Mouse (Mus musculus) limb, embryonic 12.5 days (tissue): ENCODE results near the gene Zfp865. TPM values are rescaled to one million over a fixed set of nuclear protein-coding genes. Genes with fewer than 3 reads are reported as not detected.
"Not testable (repeated sequence)": the region's sequence is repeated elsewhere in the genome, so short reads cannot be mapped to it uniquely, and the experiment has no call there.

ENCODE experiments used
- ATAC-seq: fragments of 200-750 bp; cut with Nextera tagmentation; 2 replicates; pipeline ENCODE4 v1.8.0; 2017; ENCODE audit warnings: low read depth, moderate TSS enrichment; ENCODE audit not compliant: insufficient number of reproducible peaks, insufficient read depth, low FRiP score, low TSS enrichment
- H3K27ac ChIP-seq: fragments of 300-500 bp; sonication (generic); 2 replicates; pipeline ENCODE4 v1.5.1; 2016; ENCODE audit warnings: mild to moderate bottlenecking, moderate library complexity
- H3K27me3 ChIP-seq: fragments of 300-500 bp; sonication (generic); 2 replicates; pipeline ENCODE4 v1.6.1; 2016; ENCODE audit warnings: mild to moderate bottlenecking, moderate library complexity
- H3K36me3 ChIP-seq: fragments of 300-500 bp; sonication (generic); 2 replicates; pipeline ENCODE4 v1.6.1; 2016; ENCODE audit warnings: mild to moderate bottlenecking, moderate library complexity
- H3K4me1 ChIP-seq: fragments of 300-500 bp; sonication (generic); replicated peaks from 2 replicates; pipeline ENCODE4 v1.6.1; 2016
- H3K4me2 ChIP-seq: fragments of 300-500 bp; sonication (generic); 2 replicates; pipeline ENCODE4 v1.6.1; 2016; ENCODE audit warnings: mild to moderate bottlenecking, moderate library complexity
- H3K4me3 ChIP-seq: fragments of 300-500 bp; sonication (generic); replicated peaks from 2 replicates; pipeline ENCODE4 v1.5.1; 2016; ENCODE audit warnings: mild to moderate bottlenecking
- H3K9ac ChIP-seq: fragments of 300-500 bp; sonication (generic); replicated peaks from 2 replicates; pipeline ENCODE4 v1.6.1; 2016; ENCODE audit warnings: mild to moderate bottlenecking, moderate library complexity
- H3K9me3 ChIP-seq: fragments of 300-500 bp; sonication (generic); 2 replicates; pipeline ENCODE4 v1.6.1; 2016; ENCODE audit warnings: mild to moderate bottlenecking, moderate library complexity
- WGBS: fragments of 180-500 bp; shearing (Covaris S2); methylation state at CpG from one replicate; pipeline ENCODE4 v1.1.7; 2016; 5-methylcytosine and 5-hydroxymethylcytosine counted together
- polyA plus RNA-seq: library from polyadenylated mRNA; unstranded; fragments of >200 nt; fragmentation: Nextera tagmentation; extraction: Ambion mirVana; gene quantifications from 2 replicates; pipeline ENCODE4 v1.2.1, GENCODE M21; 2016

The Zfp865 gene
- polyA plus RNA-seq, 1 experiment from 2014 or later: 7.0 TPM

DNA sequence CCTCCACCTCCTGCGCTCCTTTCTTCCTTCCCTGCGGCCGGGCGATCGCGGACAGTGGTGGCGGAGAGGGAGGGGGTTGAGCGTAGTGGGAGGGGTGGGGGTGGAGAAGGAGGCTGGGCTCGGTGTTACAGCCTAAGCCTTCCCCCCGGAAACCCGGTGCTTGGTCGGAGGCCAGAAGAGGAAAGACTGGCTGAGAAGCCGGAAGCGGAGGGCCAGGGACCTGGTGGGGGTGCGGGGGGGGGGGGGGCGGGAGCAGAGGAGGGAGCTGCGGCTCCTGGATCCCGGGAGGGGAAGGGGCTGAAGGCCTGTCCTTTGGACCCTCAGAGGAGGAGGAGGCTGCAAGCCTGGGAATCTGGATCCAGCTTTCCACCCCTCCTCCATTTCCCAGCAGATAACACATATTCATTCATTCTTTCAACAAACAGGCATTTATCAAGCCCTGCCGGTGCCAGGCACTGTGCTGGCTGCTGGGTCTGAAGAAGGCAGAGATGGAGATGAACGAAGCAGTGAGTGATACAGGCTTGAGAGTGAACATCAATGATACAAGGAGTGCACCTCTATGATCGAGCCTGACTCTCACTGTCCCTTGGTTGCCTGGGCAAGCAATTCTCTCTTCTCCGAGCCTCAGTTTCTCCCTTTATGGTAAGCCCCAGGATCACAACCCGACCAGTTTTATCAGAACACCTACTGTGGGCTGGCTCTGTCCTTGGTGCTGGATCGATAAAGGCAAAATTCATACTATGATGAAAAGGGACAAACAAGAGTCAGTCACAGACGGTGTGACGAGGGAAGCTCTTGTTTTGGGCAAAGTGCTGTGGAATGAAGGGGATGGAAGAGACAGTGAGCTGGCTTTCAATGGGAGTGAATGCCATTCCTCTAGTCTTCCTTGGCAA lies 23.9 kb upstream of the Zfp865 start, which contains the start of gene Zfp579:
Zfp579 (minus strand) TSS at position 156 of the 893 bp plus-strand sequence.
- ATAC-seq: peak; percentile 75
- Histone ChIP-seq H3K4me3 (peak within 1 kb of the TSS; percentile 59), H3K4me1 (peaks cover 25% of the 10 kb centered on the region), H3K4me2 (peak within 1 kb of the TSS; percentile 83), H3K27ac (0 out of 2 replicates have a peak within 1 kb of the TSS, but pooled peaks have one; percentile 45), H3K9me3 (peaks cover 15% of the 10 kb centered on the region), H3K27me3 (peaks cover 33% of the 10 kb centered on the region), H3K9ac (peak within 1 kb of the TSS; percentile 74), H3K36me3 (peaks cover 31% of the 10 kb centered on the region)
- WGBS: 5% methylated on average over 24 of the region's 26 CpGs

DNA sequence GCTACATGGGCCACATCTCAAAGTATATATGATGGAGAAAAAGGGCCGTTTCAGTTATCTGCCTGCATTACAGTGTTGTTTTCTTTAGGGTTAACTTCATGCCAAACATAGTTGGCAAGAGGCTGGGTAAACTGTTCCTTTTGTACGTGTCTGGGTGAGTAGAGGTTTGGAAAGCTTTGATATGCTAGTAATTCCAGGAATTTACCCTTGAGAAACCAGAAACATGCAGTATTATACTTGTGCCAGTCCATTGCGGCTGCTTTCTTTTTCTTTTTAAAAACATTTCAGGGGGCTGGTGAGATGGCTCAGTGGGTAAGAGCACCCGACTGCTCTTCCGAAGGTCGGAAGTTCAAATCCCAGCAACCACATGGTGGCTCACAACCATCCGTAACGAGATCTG lies 23.2 kb upstream of the Zfp865 start:
- no peak overlapping the region for H3K27ac ChIP-seq
- H3K9ac ChIP-seq: peak overlapping the region; percentile 74; the same call in 1 of the 2 replicates
- 70% methylated on average over 8 of the region's 8 CpGs for WGBS

DNA sequence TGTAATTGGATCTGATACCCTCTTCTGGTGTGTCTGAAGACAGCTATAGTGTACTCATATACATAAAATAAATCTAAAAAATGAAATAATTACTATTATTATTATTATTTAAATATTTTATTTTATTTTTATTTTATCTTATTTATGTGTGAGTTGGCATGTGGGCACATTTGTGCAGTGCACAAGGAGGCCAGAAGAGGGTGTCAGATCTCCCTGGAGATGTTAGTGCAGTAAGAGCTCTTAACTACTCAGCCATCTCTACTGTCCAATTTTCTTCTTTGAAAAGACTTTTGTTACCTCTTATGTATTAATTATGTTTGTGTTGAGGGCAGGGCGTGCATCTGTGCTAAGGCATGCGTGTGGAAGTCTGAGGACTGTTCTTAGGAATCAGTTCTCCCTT lies 20.3 kb upstream of the Zfp865 start:
- Histone ChIP-seq H3K36me3 (no peaks in the 10 kb centered on the region), H3K27ac (no peak overlapping the region), H3K4me3 (no peak overlapping the region), H3K4me1 (peaks cover 13% of the 10 kb centered on the region), H3K9ac (no peak overlapping the region), H3K4me2 (no peak overlapping the region), H3K9me3 (0 out of 2 replicates have a peak, but pooled peaks cover 6% of the 10 kb centered on the region), H3K27me3 (peaks cover 5% of the 10 kb centered on the region)
- ATAC-seq: no peak
- 68% methylated on average over 2 of the region's 2 CpGs for WGBS

More for the DNA sequence above, 23.2 kb upstream of the Zfp865 start:
- H3K9me3 ChIP-seq: 0 out of 2 replicates have a peak, but pooled peaks cover 13% of the 10 kb centered on the region
- peak overlapping the region; percentile 83 for H3K4me2 ChIP-seq
- H3K4me1 ChIP-seq: peaks cover 25% of the 10 kb centered on the region
- peak overlapping the region; percentile 59 for H3K4me3 ChIP-seq
- peaks cover 33% of the 10 kb centered on the region for H3K27me3 ChIP-seq
- H3K36me3 ChIP-seq: peaks cover 24% of the 10 kb centered on the region
- no peak for ATAC-seq

DNA sequence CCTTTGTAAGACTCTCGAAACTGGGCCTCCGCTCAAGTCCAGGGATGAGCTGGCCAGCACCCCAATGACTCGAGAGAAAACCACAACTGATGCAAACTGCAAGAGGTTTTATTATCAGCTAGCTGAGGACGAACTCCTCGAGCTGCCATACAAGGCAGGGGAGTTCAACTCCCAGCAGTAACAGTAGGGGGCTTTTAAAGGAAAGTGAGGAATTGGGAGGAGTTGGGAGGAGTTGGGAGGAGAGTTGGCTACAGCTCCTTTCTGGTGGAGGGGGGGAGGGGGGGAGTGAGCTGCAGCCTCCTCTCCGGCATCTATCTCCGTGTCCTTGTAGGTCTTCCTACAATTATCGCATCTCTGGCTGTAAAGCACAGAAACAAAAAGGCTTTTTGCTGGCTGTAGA lies 17.3 kb upstream of the Zfp865 start:
- H3K36me3 ChIP-seq: peaks cover 18% of the 10 kb centered on the region

DNA sequence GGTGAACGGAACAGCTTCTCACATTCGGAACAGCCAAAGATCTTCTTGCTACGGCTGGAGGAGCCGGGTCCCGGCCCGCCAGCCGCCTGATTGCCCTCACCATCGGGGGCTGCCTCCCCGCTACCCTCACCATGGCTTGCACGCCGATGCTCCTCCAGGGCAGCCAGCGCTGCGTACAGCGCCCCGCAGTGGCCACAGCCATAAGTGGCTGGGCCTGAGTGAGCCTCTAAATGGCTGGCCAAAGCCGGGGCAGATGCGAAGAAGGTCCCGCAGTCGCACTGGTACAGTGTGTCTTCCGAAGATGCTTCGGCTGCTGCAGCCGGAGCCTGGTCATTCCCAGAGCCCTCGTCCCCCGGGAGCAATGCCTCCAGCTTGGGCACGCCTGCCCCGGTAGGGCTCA lies 11.9 kb upstream of the Zfp865 start:
- H3K27me3 ChIP-seq: no peaks in the 10 kb centered on the region
- WGBS: 95% methylated on average over 26 of the region's 26 CpGs
- no peak overlapping the region for H3K4me3 ChIP-seq
- peaks cover 7% of the 10 kb centered on the region; the same call in 1 of the 2 replicates for H3K9me3 ChIP-seq
- H3K36me3 ChIP-seq: peaks cover 72% of the 10 kb centered on the region
- no peak overlapping the region for H3K9ac ChIP-seq
- no peaks in the 10 kb centered on the region for H3K4me1 ChIP-seq
- H3K4me2 ChIP-seq: no peak overlapping the region
- H3K27ac ChIP-seq: no peak overlapping the region
- no peak for ATAC-seq

More for the DNA sequence above, 17.3 kb upstream of the Zfp865 start:
- H3K9me3 ChIP-seq, H3K4me1 ChIP-seq, H3K4me2 ChIP-seq, H3K9ac ChIP-seq, H3K27me3 ChIP-seq, H3K4me3 ChIP-seq, ATAC-seq, H3K27ac ChIP-seq: not testable (repeated sequence)
- 71% methylated on average over 8 of the region's 8 CpGs for WGBS

DNA sequence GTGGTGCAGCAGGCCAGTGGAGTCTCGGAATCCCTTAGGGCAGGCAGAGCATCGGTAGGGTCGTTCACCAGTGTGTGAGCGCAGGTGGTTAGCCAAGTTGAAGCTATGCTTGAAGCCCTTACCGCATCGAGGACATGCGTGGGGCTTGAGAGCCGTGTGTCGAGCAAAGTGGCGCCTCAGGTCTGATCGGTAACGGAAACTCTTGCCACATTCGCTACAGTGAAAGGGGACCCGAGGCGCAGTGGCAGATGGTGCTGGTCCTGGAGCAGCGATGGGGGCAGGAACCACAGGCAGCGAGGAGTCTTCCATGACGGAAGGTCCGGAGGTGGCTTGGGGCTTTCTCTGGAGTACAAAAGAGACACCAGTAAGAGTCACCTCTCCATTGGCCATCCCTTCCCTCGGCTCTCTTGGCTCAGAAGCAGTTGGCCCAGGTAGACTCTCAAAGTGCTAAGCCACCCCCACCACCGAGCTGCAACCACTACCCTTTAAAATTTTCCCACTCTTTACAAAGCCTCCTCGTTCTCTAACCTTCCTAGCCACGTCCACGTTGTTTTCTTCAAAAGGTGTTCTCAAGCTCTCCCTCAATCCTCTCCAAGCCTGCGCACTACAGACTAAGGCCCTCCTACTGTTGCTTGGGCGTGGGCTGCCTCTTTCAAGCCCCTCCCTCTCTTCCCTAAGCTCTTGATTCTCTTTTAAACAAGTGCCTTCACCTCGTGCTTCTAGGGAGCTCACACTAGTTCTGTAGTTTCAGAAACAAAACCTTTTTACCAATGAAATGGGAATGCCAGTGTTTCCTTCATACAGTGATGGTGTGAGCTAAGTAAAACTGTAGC lies 7.3 kb upstream of the Zfp865 start:
- no peak for ATAC-seq
- Histone ChIP-seq H3K9ac (no peak overlapping the region), H3K27ac (no peak overlapping the region), H3K36me3 (peaks cover 63% of the 10 kb centered on the region), H3K4me3 (0 out of 2 replicates have a peak overlapping the region, but pooled peaks have one; percentile 66), H3K4me1 (0 out of 2 replicates have a peak, but pooled peaks cover 5% of the 10 kb centered on the region), H3K9me3 (peaks cover 7% of the 10 kb centered on the region; the same call in 1 of the 2 replicates), H3K4me2 (peak overlapping the region; percentile 61), H3K27me3 (no peaks in the 10 kb centered on the region)
- WGBS: 92% methylated on average over 27 of the region's 27 CpGs

DNA sequence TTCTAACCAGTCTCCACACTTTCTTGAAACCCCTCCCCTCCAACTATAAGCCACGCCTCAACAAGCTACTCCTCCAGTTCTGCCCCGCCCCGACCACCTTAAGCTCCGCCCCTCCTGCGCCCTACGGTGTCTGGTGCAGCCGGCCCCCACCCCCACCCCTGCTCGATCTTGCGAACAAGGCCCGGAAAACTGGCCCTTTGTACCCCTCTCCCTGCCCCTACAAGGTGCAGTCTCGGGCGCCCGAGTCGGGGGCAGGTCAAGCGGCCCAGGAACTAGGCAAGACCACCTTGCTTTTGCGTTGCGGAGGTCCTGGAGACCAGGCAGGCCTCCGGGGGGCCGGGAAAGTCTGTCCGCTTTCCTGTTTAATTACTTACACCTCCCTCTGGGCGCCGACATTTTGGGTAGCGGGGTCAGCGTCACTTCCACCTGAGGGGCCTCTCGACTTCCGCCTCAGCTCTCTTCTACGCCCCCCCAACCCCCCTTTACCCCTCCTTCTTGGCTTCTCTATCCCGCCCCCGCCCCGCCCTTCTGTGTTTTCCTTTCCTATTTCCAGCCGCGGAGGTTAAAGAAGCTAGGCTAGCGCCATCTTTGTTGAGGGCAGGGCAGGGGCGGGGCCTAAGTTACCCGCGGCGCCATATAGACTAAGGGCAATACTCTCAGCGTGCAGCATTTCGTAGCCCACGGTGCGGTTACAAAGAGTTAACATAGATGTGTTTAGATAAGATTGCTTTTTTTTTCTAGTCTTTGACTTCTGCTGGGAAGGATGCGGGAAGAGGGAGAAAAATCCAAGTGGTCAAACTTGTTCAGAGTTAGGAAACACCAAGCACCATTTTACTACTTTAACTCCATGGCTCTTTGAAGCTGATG lies 5.7 kb upstream of the Zfp865 start, which contains the start of the genes Zfp524 and Fiz1:
Zfp524 (plus strand) TSS at position 165 of the 867 bp plus-strand sequence.
Fiz1 (minus strand) TSS at position 447 of the 867 bp plus-strand sequence.
- peak; percentile 79 for ATAC-seq
- no peaks in the 10 kb centered on the region for H3K27me3 ChIP-seq
- H3K4me1 ChIP-seq: peaks cover 9% of the 10 kb centered on the region
- peak within 1 kb of the TSS; percentile 98 for H3K27ac ChIP-seq
- H3K36me3 ChIP-seq: peaks cover 48% of the 10 kb centered on the region
- peak within 1 kb of the TSS; percentile 85 for H3K9ac ChIP-seq
- H3K4me3 ChIP-seq: peak within 1 kb of the TSS; percentile 66
- WGBS: under 1% methylated on average over 42 of the region's 42 CpGs
- H3K4me2 ChIP-seq: peak within 1 kb of the TSS; percentile 61
- H3K9me3 ChIP-seq: no peaks in the 10 kb centered on the region

DNA sequence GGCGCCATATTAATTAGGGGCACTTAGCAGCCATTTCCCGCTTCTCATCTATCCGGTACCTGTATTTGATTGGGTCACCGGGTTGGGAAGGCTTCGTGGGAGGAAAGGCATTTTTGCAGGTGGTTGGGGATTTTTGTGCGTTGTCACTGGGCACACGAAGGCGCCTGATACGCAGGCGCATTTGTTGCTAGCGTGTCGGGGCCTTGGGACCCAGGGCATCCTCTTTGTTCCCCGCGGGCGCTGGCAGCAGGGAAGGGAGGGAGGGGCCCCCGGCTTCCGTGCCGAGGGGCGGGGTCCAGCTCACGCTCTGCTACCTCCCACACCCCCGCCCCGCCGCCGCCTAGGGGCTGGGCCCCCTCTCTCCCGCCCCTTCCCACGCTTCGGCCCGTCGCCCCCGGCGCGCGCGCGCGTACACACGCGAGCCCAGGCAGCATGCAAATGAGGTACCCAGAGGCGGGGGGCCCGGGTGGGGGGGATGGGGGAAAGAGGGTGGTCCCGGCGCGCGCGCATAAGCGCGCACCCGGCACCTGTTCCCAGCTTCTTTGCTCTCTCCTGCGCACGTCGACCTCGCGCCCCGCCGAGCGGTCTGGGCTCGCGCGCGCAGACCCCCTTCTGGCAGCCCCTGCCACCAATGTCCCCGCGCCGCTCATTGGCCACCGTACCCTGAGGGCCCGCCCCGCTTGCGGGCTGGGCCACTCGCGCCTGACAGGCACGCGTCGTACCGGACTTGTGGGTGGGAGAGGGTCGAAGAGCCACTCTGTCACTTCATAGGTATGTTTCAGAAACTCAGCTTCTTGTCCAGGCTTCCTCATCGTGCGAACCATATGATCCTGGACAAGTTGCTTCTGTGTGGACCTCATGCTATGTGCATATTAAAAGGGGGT lies 4.8 kb upstream of the Zfp865 start, which contains the start of gene Gm44973:
Gm44973 (plus strand) TSS at position 379 of the 884 bp plus-strand sequence.
- H3K9ac ChIP-seq: peak within 1 kb of the TSS; percentile 85
- H3K4me1 ChIP-seq: peaks cover 11% of the 10 kb centered on the region
- H3K4me2 ChIP-seq: peak within 1 kb of the TSS; percentile 61
- H3K36me3 ChIP-seq: peaks cover 39% of the 10 kb centered on the region
- under 1% methylated on average over 72 of the region's 76 CpGs for WGBS
- peak within 1 kb of the TSS; percentile 66 for H3K4me3 ChIP-seq
- no peaks in the 10 kb centered on the region for H3K9me3 ChIP-seq
- peak; percentile 73 for ATAC-seq
- no peaks in the 10 kb centered on the region for H3K27me3 ChIP-seq
- H3K27ac ChIP-seq: peak within 1 kb of the TSS; percentile 98

DNA sequence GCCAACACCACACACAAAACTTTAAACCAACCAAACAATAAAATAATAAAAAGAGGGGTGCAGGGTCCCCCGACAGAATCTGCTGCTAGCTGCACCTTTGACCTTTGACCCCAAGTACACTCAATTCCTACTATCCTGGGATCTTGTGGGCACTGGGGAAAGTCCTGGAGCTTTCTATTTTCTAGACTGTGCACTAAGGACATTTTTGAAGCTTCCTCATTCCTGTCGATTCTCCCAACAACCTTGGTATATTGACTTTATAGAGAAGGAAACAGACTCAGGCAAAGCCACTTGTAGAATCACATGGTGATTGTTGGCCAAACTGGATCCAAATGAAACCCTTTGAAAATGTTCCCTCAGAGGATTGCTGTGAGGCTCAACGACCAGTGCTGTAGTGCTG lies 4.1 kb upstream of the Zfp865 start:
- Histone ChIP-seq H3K36me3 (peaks cover 32% of the 10 kb centered on the region), H3K9ac (peak overlapping the region; percentile 64; the same call in 1 of the 2 replicates), H3K27ac (peak overlapping the region; percentile 98), H3K9me3 (no peaks in the 10 kb centered on the region), H3K4me1 (peaks cover 13% of the 10 kb centered on the region), H3K4me3 (peak overlapping the region; percentile 66), H3K4me2 (peak overlapping the region; percentile 61), H3K27me3 (no peaks in the 10 kb centered on the region)
- WGBS: 69% methylated on average over 3 of the region's 3 CpGs
- no peak for ATAC-seq
